Mouse (Mus musculus): Measurements from ENCODE around the gene Sppl3.

GRCm38 (mm10) chr5:114964315-114964966, 46.5 kb upstream of the Sppl3 start:
- no peak for TF ChIP-seq HCFC1 (IDR thresholded peaks at IDR 0.05; ENCODE audit: borderline replicate concordance, insufficient read depth, low read length)
- no peak for TF ChIP-seq MAFK (IDR thresholded peaks at IDR 0.05; ENCODE audit: insufficient read depth, low read depth, low read length)
- TF ChIP-seq CHD2 (IDR thresholded peaks at IDR 0.05; ENCODE audit: low read depth, low read length): no peak
- TF ChIP-seq ZC3H11A (IDR thresholded peaks at IDR 0.05; ENCODE audit: borderline replicate concordance, low read depth, low read length): no peak
